Mouse (Mus musculus) B cell, adult (primary cell): ENCODE measurements around the gene Ptbp3. TPM values are rescaled to one million over a fixed set of nuclear protein-coding genes. Genes with fewer than 3 reads are reported as not detected.

Experiments
- total RNA-seq: library from RNA; stranded (reverse); gene quantifications from 4 replicates; pipeline ENCODE4 v1.2.4, GENCODE M21; 2023; ENCODE audit not compliant: inconsistent age

Gene Ptbp3
- total RNA-seq: 304 to 333 TPM (median 319 TPM) in 4 replicates

DNA sequence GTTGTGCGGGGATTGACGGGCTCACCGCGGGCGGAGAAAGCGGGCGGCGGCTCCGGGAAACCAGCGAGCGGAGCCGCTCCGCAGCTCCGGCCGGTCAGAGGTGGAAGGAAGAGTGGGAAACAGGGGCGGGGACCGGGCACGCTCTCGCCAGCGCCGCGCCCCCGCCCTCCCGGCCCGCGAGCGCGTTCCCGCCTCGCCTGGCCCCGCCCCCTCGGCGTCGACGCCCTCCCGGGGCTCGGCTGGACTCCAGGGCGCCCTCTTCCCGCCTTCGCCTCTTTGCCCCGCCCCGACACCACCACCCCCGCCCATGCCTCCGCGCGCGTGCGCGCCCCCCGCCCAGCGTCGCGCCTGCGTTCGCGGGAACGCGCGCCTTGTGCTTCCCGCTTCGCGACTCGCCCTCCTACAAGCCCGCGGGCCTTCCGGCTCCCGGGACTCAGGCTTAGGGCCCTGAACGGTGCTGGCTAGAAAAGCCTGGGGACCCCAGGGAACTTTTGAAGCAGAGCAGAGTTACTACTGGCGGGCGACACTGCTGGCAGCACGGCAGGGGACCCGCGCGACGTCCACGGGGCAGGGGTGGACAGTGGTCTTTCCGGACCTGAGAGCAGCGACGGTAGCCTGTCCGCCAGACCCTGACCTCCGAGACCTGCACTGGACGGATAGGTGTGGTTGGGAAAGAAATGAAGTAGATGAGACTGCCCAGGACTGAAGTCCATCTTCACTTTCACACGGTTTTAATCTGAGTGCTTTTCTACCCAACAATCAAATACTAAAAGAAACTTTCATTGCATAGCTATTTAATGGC lies at the start of gene Ptbp3:
Gene Ptbp3, minus strand, starts transcription at position 190 of the 802 bp plus-strand sequence.

DNA sequence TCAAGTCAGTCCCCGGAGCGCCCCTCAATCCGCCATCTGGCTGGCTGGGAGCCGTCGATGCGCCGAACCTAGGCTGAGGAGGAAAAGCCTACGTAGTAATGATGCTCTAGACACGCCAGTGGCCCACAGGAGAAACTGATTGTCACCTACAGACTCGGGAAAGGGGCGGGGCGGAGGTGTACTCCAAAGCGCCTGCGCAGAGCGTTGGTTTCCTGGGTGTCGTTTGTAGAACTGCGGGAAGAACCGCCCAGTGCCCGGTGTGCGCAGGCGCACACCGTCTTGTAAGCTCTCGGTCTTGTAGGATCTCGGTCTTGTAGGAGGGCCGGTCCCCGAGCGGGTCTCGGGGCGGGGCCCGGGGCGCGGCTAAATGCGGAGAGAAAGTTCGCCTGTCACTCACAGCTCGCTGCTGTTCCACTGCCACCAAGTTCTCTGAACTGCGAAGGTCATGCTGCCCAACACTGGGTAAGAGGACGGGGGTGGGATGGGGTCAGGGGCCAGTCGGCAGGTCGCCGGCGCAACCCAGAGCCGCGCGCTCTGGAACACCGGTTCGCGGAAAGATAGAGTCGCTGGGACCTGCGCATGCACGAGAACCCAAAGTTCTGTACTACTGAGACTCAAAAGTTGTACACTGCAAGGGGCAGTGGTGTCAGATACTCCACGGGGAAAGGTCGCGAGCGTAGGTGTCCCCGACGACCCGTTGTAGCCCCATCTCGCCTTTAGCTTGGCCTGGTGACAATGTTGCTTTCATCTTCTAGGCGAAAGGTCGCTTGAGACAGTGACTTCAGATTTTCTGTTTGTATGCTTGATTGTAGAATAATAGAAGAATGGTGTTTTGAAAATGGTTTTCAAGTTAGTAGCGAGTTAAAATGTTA lies 32.4 kb upstream of the Ptbp3 start, which contains the start of gene Hsdl2:
Gene Hsdl2, plus strand, starts transcription at position 250 of the 872 bp plus-strand sequence.

DNA sequence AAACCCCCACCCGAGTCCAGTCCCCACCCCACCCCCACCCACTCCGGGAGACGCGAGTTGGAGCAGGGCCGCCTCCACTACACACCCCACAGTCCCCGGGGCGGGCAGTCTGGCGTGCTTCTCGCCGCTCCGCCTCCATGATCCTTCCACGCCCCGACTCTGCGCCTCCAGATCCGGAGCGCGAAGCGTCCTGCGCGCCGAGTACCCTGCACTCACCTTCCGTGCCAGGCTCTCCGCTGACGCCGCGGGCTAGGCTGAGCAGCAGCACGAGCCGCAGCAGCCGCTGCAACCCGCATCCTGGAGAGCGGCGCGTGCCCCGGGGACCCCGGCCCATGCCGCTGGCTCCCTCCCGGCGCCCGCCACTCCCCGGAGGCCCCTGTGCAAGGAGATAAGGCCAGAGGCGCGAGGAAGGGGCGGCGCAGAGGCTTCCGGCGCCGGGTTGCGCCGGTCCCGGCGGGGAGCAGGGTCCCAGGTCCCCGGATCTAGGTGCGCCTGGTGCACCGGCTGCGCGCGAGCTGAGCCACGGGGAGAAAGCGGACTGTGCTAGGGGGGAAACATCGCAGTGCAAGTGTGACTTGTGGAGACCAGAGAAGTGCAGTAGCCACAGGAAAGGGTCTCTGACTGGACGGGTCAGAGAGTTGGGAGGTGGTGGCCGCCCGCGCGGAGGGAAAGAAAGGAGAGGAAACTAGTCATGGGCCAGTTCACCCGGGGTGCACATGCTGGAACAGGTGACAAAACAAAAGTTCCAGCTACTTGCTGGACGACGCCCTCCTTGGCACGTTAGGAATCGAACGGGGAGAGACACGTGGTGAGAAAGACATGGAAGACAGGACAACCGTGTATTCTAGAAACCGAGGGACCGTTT lies 110.9 kb downstream of the Ptbp3 start, which contains the start of gene Susd1:
Gene Susd1, minus strand, starts transcription at position 644 of the 865 bp plus-strand sequence.

Other genes with a start within 250 kb of the Ptbp3 start
- gene Susd1, start 110.7 kb downstream of the Ptbp3 start, total RNA-seq: 70.3 to 75.8 TPM (median 72.6 TPM) in 4 replicates
- 18.4 to 26.7 TPM (median 20.4 TPM) in 4 replicates for gene Hsdl2, start 32.2 kb upstream of the Ptbp3 start, total RNA-seq
- gene E130308A19Rik, start 76.8 kb upstream of the Ptbp3 start, total RNA-seq: 19.6 to 24.0 TPM (median 21.5 TPM) in 4 replicates